Mouse (Mus musculus): ENCODE results near the gene Srsf7. TPM values are rescaled to one million over a fixed set of nuclear protein-coding genes. Genes with fewer than 3 reads are reported as not detected.

Srsf7 gene
- polyA plus RNA-seq, 1 experiment from 2014 or later, result 583 TPM

DNA sequence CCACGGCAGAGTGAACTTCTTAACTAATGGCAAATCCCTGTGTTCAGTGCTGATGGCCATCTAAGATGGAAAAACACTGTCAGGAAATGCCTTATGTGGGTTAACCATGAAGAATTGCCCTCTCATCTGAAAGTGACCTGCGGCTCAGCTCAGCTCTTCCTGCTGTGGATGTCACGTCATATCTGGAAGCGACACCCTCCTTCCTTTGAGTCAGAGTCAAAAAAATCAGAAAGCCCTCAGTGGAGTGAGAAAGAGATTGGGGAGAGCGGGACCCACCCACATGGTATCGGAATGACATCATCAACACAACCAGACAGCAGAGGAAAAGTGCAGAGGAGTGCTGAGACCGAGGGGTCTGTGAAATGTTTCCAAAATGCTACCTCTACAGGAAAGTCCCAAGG, 39.3 kb downstream of the Srsf7 start:
- Histone ChIP-seq H3K9ac (replicated peaks) (no peak overlapping the region), H3K27ac (replicated peaks) (peak overlapping the region; percentile 92), H3K4me2 (replicated peaks) (peak overlapping the region; percentile 43), H3K4me1 (peaks cover 33% of the 10 kb centered on the region), H3K9me3 (no peaks in the 10 kb centered on the region), H3K27me3 (no peaks in the 10 kb centered on the region), H3K36me3 (no peaks in the 10 kb centered on the region), H3K4me3 (no peak overlapping the region)
- peak; percentile 29 for ATAC-seq (replicated peaks)
- 62% methylated on average over 7 of the region's 7 CpGs for WGBS

DNA sequence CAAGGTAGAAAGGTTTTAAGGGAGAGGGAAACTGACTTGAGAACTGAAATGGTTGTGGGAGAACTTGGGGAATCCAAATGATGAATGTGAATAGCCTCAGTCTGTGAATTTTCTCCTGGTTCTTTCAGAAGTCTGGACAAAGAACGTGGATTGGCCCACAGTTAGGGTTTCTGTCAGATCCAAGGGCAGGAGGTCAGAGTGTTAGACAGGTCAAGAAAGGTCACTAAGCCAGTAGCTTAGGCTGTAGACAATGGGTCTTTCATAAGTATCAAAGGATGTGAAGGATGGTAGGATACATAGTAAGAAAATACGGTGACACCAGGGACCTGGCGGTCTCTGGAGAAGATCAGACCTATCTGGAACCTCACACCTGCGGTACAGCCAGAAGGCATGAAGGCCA, 39.7 kb downstream of the Srsf7 start:
- no peaks in the 10 kb centered on the region for H3K36me3 ChIP-seq
- WGBS, result 81% methylated on average over 4 of the region's 4 CpGs
- no peak overlapping the region for H3K4me3 ChIP-seq
- no peak overlapping the region for H3K9ac ChIP-seq (replicated peaks)
- peaks cover 33% of the 10 kb centered on the region for H3K4me1 ChIP-seq
- peak overlapping the region; percentile 92 for H3K27ac ChIP-seq (replicated peaks)
- ATAC-seq (replicated peaks), result no peak
- H3K4me2 ChIP-seq (replicated peaks), result no peak overlapping the region
- no peaks in the 10 kb centered on the region for H3K27me3 ChIP-seq
- H3K9me3 ChIP-seq, result no peaks in the 10 kb centered on the region

DNA sequence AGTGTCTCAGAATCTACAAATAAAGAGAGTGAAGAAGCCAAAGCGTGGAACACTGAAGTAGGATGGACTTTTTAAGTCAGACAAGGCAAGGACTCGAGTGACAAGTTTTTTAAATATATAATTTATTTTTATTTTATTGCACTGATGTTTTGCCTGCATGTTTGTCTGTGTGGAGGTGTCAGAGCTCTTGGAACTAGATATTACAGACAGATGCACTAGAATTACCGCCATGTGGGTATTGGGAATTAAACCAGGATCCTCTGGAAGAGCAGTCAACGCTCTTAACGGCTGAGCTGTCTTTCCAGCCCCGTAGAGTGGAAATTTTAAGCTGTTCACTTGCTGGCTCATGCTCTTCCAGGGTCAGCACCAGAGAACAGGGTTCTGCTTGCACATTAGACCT, 40.8 kb downstream of the Srsf7 start:
- WGBS, result 72% methylated on average over 6 of the region's 6 CpGs
- H3K4me3 ChIP-seq, result no peak overlapping the region

DNA sequence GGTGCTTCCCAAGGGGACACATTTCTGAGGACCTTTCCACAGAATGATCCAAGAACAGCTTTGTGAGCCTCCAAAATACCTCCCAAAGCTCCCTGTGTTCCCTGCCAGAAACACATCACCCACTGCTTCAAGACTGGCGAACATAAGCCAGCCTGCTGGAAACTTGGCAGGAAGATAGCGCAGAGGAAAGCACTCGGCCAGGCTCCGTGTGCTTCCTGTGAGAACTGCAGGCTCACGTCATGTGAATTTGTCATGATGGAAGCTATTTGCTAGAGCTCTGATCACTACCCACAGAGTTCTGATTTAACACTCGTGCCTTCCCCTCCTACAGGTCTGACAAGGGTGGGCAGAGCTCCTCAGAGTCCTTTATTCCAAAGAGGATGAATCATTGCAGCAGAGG, 41.4 kb downstream of the Srsf7 start:
- Histone ChIP-seq H3K27me3 (no peaks in the 10 kb centered on the region), H3K9me3 (no peaks in the 10 kb centered on the region), H3K4me2 (replicated peaks) (no peak overlapping the region), H3K9ac (replicated peaks) (no peak overlapping the region), H3K36me3 (no peaks in the 10 kb centered on the region), H3K27ac (replicated peaks) (peak overlapping the region; percentile 73), H3K4me3 (no peak overlapping the region), H3K4me1 (peaks cover 33% of the 10 kb centered on the region)
- WGBS, result 58% methylated on average over 6 of the region's 6 CpGs
- peak; percentile 72 for ATAC-seq (replicated peaks)

More for the DNA sequence above, 40.8 kb downstream of the Srsf7 start:
- Histone ChIP-seq H3K9ac (replicated peaks) (no peak overlapping the region), H3K4me2 (replicated peaks) (no peak overlapping the region), H3K27me3 (no peaks in the 10 kb centered on the region), H3K4me1 (peaks cover 33% of the 10 kb centered on the region), H3K27ac (replicated peaks) (peak overlapping the region; percentile 73), H3K9me3 (no peaks in the 10 kb centered on the region), H3K36me3 (no peaks in the 10 kb centered on the region)
- ATAC-seq (replicated peaks), result no peak

DNA sequence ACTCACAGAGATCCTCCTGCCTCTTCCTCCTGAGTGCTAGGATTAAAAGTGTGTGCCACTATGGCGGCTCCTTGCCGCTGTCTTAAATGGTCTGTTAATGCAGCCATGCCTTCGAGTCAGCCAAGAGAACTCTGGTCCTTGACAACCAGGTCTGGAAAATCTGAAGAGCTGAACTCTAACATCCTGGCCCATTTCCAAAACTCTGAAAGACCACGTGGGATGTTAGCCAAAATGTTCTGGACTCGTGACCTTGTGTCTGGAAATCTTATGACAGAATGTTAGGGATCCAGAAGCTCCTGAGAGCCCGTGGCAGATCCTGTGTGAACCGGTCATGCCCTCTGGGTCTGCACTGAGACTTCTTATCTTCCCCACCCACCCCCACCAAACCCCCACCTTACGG, 43.1 kb downstream of the Srsf7 start:
- no peaks in the 10 kb centered on the region for H3K9me3 ChIP-seq
- 88% methylated on average over 8 of the region's 8 CpGs for WGBS
- H3K9ac ChIP-seq (replicated peaks), result no peak overlapping the region
- no peak for ATAC-seq (replicated peaks)
- H3K27ac ChIP-seq (replicated peaks), result no peak overlapping the region
- peaks cover 34% of the 10 kb centered on the region for H3K4me1 ChIP-seq
- no peak overlapping the region for H3K4me2 ChIP-seq (replicated peaks)
- no peaks in the 10 kb centered on the region for H3K36me3 ChIP-seq
- H3K27me3 ChIP-seq, result no peaks in the 10 kb centered on the region
- no peak overlapping the region for H3K4me3 ChIP-seq

DNA sequence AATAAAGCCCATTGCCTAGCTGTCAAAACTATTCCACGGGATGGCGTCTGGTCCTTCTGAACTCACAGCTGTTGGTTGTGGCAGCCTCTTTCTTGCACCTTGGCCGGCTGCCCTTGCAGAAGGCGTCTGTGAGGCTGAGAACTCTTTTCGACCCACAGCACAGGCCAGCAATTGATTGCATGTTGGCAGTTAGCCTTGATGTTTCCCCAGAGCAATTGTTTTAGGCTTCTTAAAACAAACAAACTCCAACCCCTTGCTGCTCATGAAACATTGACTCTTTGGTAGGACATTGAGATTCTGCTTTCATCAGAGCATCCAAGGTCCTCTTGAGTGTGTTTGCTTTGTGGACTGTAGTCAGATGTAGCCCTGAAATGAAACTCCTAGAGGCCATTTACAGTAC, 46.7 kb downstream of the Srsf7 start:
- peaks cover 5% of the 10 kb centered on the region; the same call in 1 of the 2 replicates for H3K4me1 ChIP-seq
- no peak overlapping the region for H3K4me3 ChIP-seq
- H3K4me2 ChIP-seq (replicated peaks), result no peak overlapping the region
- H3K27me3 ChIP-seq, result no peaks in the 10 kb centered on the region
- no peak for ATAC-seq (replicated peaks)
- no peaks in the 10 kb centered on the region for H3K36me3 ChIP-seq
- no peaks in the 10 kb centered on the region for H3K9me3 ChIP-seq
- WGBS, result 41% methylated on average over 5 of the region's 5 CpGs
- no peak overlapping the region for H3K9ac ChIP-seq (replicated peaks)
- no peak overlapping the region for H3K27ac ChIP-seq (replicated peaks)

DNA sequence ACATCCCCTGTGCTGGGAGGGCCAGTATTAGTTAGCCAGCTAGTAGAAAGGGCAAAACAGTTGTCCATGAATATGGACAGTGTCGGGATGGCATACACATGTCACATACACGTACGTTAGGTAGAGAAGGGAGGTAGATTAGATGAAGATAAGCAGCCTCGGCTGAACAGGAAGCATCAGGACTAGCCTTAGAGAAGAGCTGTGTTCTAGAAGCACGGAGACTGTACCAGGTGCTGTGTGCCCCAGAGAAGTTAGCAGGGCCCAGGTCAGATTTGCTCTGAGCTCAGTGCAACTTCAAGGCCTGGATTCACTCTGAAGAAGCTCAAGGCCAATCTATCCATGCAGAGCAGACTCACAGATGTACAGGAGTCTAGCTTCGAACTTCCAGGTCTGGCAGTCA, 49.6 kb downstream of the Srsf7 start:
- Histone ChIP-seq H3K4me3 (no peak overlapping the region), H3K4me2 (replicated peaks) (no peak overlapping the region), H3K27me3 (no peaks in the 10 kb centered on the region), H3K36me3 (no peaks in the 10 kb centered on the region), H3K4me1 (peaks cover 4% of the 10 kb centered on the region; the same call in 1 of the 2 replicates), H3K9me3 (no peaks in the 10 kb centered on the region), H3K9ac (replicated peaks) (no peak overlapping the region), H3K27ac (replicated peaks) (no peak overlapping the region)
- WGBS, result 94% methylated on average over 6 of the region's 6 CpGs
- no peak for ATAC-seq (replicated peaks)

DNA sequence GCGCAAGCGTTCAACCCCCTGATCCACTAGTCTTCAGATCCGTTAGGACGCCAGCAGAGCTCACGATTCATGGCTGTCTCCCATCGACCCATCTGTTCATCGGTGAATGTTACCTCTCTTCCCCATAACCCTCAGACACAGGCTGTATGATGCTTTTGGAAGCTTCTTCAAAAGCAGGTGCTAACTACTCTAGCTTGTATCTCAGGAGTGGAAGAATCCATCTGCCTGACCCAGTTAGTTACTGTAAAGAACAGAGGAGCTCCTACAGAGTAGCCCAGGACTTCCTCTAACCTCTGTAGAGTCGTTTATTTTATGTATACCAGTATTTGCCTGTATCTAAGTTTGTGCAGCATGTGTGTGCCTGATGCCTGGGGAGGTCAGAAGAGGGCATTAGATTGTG, 50.2 kb downstream of the Srsf7 start:
- no peak overlapping the region for H3K4me2 ChIP-seq (replicated peaks)
- no peaks in the 10 kb centered on the region for H3K27me3 ChIP-seq
- no peak overlapping the region for H3K27ac ChIP-seq (replicated peaks)
- no peaks in the 10 kb centered on the region for H3K9me3 ChIP-seq
- ATAC-seq (replicated peaks), result no peak
- H3K36me3 ChIP-seq, result no peaks in the 10 kb centered on the region
- no peak overlapping the region for H3K9ac ChIP-seq (replicated peaks)
- WGBS, result 86% methylated on average over 8 of the region's 8 CpGs
- no peak overlapping the region for H3K4me3 ChIP-seq
- H3K4me1 ChIP-seq, result peaks cover 4% of the 10 kb centered on the region; the same call in 1 of the 2 replicates

DNA sequence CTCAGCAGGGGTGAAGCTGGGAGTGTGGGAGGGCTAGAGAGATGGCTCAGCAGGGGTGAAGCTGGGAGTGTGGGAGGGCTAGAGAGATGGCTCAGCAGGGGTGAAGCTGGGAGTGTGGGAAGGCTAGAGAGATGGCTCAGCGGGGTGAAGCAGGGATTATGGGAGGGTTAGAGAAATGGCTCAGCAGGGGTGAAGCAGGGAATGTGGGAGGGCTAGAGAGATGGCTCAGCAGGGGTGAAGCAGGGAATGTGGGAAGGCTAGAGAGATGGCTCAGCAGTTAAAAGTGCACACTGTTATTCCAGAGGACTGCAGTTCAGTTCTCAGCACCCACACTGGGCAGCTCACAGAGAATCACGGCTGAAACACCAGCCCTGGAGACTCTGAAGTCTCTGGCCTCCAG, 53.5 kb downstream of the Srsf7 start:
- ATAC-seq (replicated peaks), result no peak
- H3K9me3 ChIP-seq, result no peaks in the 10 kb centered on the region
- no peak overlapping the region for H3K4me3 ChIP-seq
- no peak overlapping the region for H3K4me2 ChIP-seq (replicated peaks)
- H3K36me3 ChIP-seq, result no peaks in the 10 kb centered on the region
- no peak overlapping the region for H3K27ac ChIP-seq (replicated peaks)
- H3K27me3 ChIP-seq, result no peaks in the 10 kb centered on the region
- no peak overlapping the region for H3K9ac ChIP-seq (replicated peaks)
- WGBS, result 53% methylated on average over 2 of the region's 2 CpGs
- H3K4me1 ChIP-seq, result no peaks in the 10 kb centered on the region

DNA sequence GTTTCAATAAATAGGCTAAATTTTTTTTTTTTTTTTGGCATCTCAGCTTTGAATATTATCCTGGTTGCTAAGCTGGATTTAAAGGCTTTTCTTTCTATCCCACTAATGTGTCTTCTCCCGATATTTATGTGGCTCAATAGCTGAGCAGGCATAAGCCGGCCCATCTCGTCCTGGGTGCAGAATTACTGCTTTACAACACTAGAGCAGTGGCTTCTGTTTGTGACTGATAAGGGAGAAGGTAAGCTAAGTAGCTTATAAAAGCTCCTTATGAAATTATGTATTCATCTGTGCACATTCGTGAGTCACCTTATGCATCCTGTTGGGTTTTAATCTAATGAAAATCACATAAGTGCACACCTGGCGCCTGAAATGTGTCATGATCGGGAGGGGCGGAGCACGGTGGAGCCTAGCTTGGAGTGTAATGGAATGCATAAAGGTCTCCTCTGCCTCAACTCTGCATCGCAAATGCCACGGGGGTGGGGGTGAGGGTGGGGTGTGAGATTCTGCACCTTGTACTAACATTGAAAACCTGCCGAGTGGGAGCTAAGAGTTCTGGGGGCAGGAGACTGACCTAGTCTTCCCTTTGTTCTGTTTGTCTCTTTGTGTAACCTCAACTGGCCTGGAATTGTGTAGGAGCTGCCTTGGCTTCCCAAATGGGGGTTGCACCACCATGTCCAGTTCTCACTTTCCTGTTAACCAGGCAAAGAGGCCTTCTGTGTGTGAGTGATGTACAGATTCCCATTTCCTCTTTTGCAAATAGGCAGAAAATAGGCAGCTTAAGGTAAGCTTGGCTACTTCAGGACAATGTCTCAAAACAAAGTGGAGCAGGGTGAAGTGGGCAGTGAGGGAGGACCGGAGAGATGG, 54.1 kb downstream of the Srsf7 start:
- Histone ChIP-seq H3K9me3 (no peaks in the 10 kb centered on the region), H3K4me1 (peaks cover 4% of the 10 kb centered on the region; the same call in 1 of the 2 replicates), H3K9ac (replicated peaks) (no peak overlapping the region), H3K4me3 (no peak overlapping the region), H3K36me3 (no peaks in the 10 kb centered on the region), H3K4me2 (replicated peaks) (no peak overlapping the region), H3K27ac (replicated peaks) (no peak overlapping the region), H3K27me3 (no peaks in the 10 kb centered on the region)
- WGBS, result 77% methylated on average over 12 of the region's 12 CpGs
- ATAC-seq (replicated peaks), result no peak

DNA sequence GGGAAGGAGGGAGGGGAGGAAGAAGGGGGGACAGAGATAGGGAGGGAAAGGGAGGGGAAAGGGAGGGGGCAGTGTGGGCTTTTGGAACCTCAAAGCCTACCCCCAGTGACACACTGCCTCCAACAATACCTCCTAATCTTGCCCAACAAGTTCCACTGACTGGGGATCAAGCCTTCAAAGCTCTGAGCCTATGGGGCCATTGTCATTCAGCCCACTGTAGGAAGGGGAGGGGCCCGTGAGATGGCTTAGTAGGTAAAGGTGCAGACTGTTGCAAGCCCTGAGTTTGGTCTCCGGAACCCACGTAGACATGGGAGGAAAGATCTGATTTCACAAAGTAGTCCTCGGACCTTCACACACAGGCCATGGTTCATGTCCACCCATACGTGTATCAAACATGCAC, 55.8 kb downstream of the Srsf7 start:
- Histone ChIP-seq H3K4me3 (no peak overlapping the region), H3K4me2 (replicated peaks) (no peak overlapping the region), H3K36me3 (no peaks in the 10 kb centered on the region), H3K27ac (replicated peaks) (no peak overlapping the region), H3K9me3 (no peaks in the 10 kb centered on the region), H3K9ac (replicated peaks) (no peak overlapping the region), H3K4me1 (peaks cover 5% of the 10 kb centered on the region; the same call in 1 of the 2 replicates), H3K27me3 (no peaks in the 10 kb centered on the region)
- no peak for ATAC-seq (replicated peaks)
- 29% methylated on average over 5 of the region's 5 CpGs for WGBS

All from forebrain, embryonic 15.5 days (tissue).